Mouse (Mus musculus): ENCODE measurements at regions not wholly inside any gene's neighbourhood (a gene's known extent, or its start where the extent isn't known, plus 50 kb on each side); places are given as distances from the start of the nearest gene placed in this dataset.

- Histone ChIP-seq H3K4me1 (ENCODE audit: control insufficient read depth in 1 of 2, insufficient read depth in 2 of 2, low read length in 2 of 2) (no peaks in the 10 kb centered on the region), H3K9ac (ENCODE audit: control insufficient read depth, low read depth, low read length, poor library complexity, severe bottlenecking) (no peak overlapping the region), H3K27ac (ENCODE audit: control insufficient read depth, low read depth, low read length) (no peak overlapping the region), H3K4me3 (ENCODE audit: control insufficient read depth in 1 of 2, insufficient read depth in 1 of 2, low read depth in 2 of 2, low read length in 2 of 2) (no peak overlapping the region), H3K9me3 (replicated peaks; ENCODE audit: insufficient read depth, low read length) (no peaks in the 10 kb centered on the region), H3K36me3 (ENCODE audit: control insufficient read depth in 1 of 2, insufficient read depth in 2 of 2, low read length in 2 of 2) (no peaks in the 10 kb centered on the region), H3K79me2 (ENCODE audit: control insufficient read depth, insufficient read depth, low read length, poor library complexity) (no peaks in the 10 kb centered on the region), H3K27me3 (ENCODE audit: control insufficient read depth in 1 of 2, insufficient read depth in 2 of 2, low read length in 2 of 2) (no peaks in the 10 kb centered on the region)
- TF ChIP-seq CTCF (IDR thresholded peaks at IDR 0.05 in 2 of 3, conservative IDR thresholded peaks at IDR 0.05 in 1 of 3; ENCODE audit: control insufficient read depth in 1 of 3, insufficient read depth in 1 of 3, low read depth in 2 of 3, low read length in 3 of 3, poor library complexity in 1 of 3, severe bottlenecking in 1 of 3) (no peak), ZC3H11A (IDR thresholded peaks at IDR 0.05; ENCODE audit: low read depth, low read length) (no peak), NRF1 (IDR thresholded peaks at IDR 0.05; ENCODE audit: insufficient read depth, low read depth, low read length, poor library complexity, severe bottlenecking) (no peak), JUND (IDR thresholded peaks at IDR 0.05; ENCODE audit: low read depth, low read length) (no peak), RCOR1 (IDR thresholded peaks at IDR 0.05; ENCODE audit: low read depth, low read length) (no peak), GABPA (IDR thresholded peaks at IDR 0.05; ENCODE audit: low read depth, low read length) (no peak), POLR2AphosphoS5 (IDR thresholded peaks at IDR 0.05; ENCODE audit: borderline replicate concordance, low read depth, low read length) (no peak), CHD1 (IDR thresholded peaks at IDR 0.05; ENCODE audit: low read depth, low read length) (no peak), E2F4 (IDR thresholded peaks at IDR 0.05; ENCODE audit: borderline replicate concordance, low read depth, low read length) (no peak), MYB (IDR thresholded peaks at IDR 0.05; ENCODE audit: low read depth, low read length) (no peak), SMC3 (IDR thresholded peaks at IDR 0.05; ENCODE audit: low read depth, low read length) (no peak), MAX (IDR thresholded peaks at IDR 0.05; ENCODE audit: low read length) (no peak), POLR2A (IDR thresholded peaks at IDR 0.05; ENCODE audit: control insufficient read depth in 1 of 2, insufficient read depth in 1 of 2, low read depth in 1 of 2, low read length in 2 of 2, poor library complexity in 1 of 2) (no peak), ZMIZ1 (IDR thresholded peaks at IDR 0.05; ENCODE audit: low read depth, low read length) (no peak), ZKSCAN1 (IDR thresholded peaks at IDR 0.05; ENCODE audit: low read depth, low read length) (no peak), USF1 (IDR thresholded peaks at IDR 0.05; ENCODE audit: low read depth, low read length) (no peak), MAFK (IDR thresholded peaks at IDR 0.05; ENCODE audit: borderline replicate concordance, low read depth, low read length) (no peak), MYC (IDR thresholded peaks at IDR 0.05; ENCODE audit: low read depth, low read length) (no peak), TBP (IDR thresholded peaks at IDR 0.05; ENCODE audit: low read depth, low read length) (no peak), BHLHE40 (IDR thresholded peaks at IDR 0.05; ENCODE audit: borderline replicate concordance, low read depth, low read length) (no peak)
- DNase-seq (ENCODE audit: low read depth, low spot score): no peak
These were observed 2893.0 kb upstream of the Gm7489 start for GRCm38 (mm10) chr15:50991667-50992066.

GRCm38 (mm10) chr15:50992246-50992645, 2892.5 kb upstream of the Gm7489 start:
- Histone ChIP-seq H3K27ac (ENCODE audit: control insufficient read depth, low read depth, low read length) (no peak overlapping the region), H3K9ac (ENCODE audit: control insufficient read depth, low read depth, low read length, poor library complexity, severe bottlenecking) (no peak overlapping the region), H3K79me2 (ENCODE audit: control insufficient read depth, insufficient read depth, low read length, poor library complexity) (no peaks in the 10 kb centered on the region), H3K4me1 (ENCODE audit: control insufficient read depth in 1 of 2, insufficient read depth in 2 of 2, low read length in 2 of 2) (peaks cover 0 to 3% of the 10 kb centered on the region in 2 experiments; a peak in 3 of 4 replicates), H3K27me3 (ENCODE audit: control insufficient read depth in 1 of 2, insufficient read depth in 2 of 2, low read length in 2 of 2) (no peaks in the 10 kb centered on the region), H3K36me3 (ENCODE audit: control insufficient read depth in 1 of 2, insufficient read depth in 2 of 2, low read length in 2 of 2) (no peaks in the 10 kb centered on the region; a peak in 1 of 4 replicates), H3K4me3 (ENCODE audit: control insufficient read depth in 1 of 2, insufficient read depth in 1 of 2, low read depth in 2 of 2, low read length in 2 of 2) (no peak overlapping the region), H3K9me3 (replicated peaks; ENCODE audit: insufficient read depth, low read length) (no peaks in the 10 kb centered on the region)
- TF ChIP-seq E2F4 (IDR thresholded peaks at IDR 0.05; ENCODE audit: borderline replicate concordance, low read depth, low read length): no peak
- DNase-seq (ENCODE audit: low read depth, low spot score): no peak
